Mouse (Mus musculus) ES-Bruce4 (cell line): Measurements from ENCODE around the gene Srsf2.

Source experiments
- CTCF ChIP-seq: IDR thresholded peaks from one replicate; pipeline ENCODE4 v1.8.1; 2011; ENCODE audit warnings: low read depth, low read length
- EP300 ChIP-seq: IDR thresholded peaks from 2 replicates; pipeline ENCODE4 v1.6.1; 2011; ENCODE audit warnings: low read depth, low read length; ENCODE audit not compliant: insufficient read depth
- POLR2A ChIP-seq: IDR thresholded peaks from one replicate; pipeline ENCODE4 v1.8.1; 2011; ENCODE audit warnings: low read length; ENCODE audit not compliant: insufficient read depth

DNA sequence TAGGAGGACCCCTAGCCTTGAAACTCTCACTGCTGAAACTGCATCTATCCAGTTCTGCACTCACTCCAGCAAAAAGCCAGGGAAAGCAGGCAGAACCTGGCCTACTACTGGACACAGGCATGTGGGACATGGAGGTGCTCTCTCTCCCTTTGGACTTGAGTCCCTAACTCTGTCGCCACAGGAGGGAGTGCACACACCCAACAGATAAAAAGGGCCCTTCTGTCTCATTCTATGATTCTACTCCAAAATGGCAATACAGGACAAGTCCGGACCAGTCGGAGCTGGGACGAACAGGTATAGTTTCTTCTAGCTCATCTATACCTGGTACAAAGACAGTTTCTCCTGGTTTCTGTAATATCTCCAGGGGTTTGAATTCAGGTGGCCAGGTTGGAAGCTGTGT, 12.1 kb downstream of the Srsf2 start:
- TF ChIP-seq CTCF = no peak
- no peak for TF ChIP-seq POLR2A
- TF ChIP-seq EP300 = no peak
